Comparison of ENCODE assay signal across 8 mouse cellular contexts in the genomic region with DNA sequence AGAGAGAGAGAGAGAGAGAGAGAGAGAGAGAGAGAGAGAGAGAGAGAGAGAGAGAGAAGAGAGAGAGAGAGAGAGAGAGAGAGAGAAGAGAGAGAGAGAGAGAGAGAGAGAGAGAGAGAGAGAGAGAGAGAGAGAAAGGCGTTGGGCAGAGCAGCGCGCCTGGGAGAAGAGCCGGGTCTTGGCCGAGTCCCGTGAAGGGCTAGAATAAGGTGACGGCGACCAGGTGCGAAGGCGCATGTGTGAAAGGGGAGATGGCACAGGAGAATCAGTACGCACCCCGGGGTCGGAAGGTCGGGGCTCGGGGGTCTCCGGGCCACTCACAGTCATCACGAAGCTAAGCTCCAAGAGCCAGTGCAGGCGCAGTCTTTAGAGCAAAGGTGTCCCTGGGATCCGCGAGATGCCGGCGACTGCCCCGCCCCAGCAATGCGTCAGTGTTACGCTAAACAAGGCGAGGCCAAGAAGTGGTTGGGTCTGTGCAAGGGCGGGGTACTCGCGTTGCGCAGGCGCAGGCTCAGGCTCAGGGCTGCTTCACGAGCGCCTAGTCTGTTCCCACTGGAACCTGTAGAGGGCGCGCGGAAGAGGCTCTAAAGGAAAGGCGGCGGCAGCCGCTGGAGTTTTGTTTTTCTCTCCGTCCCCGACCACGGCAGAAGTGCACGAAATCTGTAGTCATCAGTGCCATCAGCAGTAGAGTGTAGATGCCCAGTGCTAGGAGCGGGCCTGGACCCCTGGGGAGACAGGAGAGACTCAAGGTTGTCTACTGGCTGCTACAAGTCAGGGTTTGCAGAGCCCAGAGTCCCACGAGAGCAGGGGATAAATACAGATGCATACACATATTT. TPM values are rescaled to one million over a fixed set of nuclear protein-coding genes. Genes with fewer than 3 reads are reported as not detected.
DNase-seq lines count a peak whose midpoint lies in the region; ATAC-seq and TF ChIP-seq lines count a peak whose summit lies in the region.

No protein-coding gene starts in this region.

- H3K4me1 ChIP-seq in ES-E14 (ENCODE audit: control insufficient read depth in 2 of 2, insufficient read depth in 2 of 2, low read length in 2 of 2, poor library complexity in 1 of 2): peaks cover 3 to 6% of the 10 kb centered on the region in 2 experiments; a peak in 3 of 4 replicates
- H3K4me1 ChIP-seq in forebrain, embryonic 16.5 days (replicated peaks; ENCODE audit: control insufficient read depth, insufficient read depth, low read length): peaks cover 44% of the 10 kb centered on the region
- H3K4me1 ChIP-seq in lung, embryonic 15.5 days: peaks cover 37% of the 10 kb centered on the region

- H3K27ac ChIP-seq in ES-E14 (ENCODE audit: insufficient read depth, low read depth, low read length, poor library complexity, severe bottlenecking): no peak overlapping the region
- peak overlapping the region; percentile 90 for H3K27ac ChIP-seq in forebrain, embryonic 16.5 days (ENCODE audit: low read length)
- peak overlapping the region; percentile 88 for H3K27ac ChIP-seq in lung, embryonic 15.5 days

- H3K4me3 ChIP-seq in ES-E14 (ENCODE audit: insufficient read depth in 1 of 2, low read depth in 1 of 2, low read length in 2 of 2, poor library complexity in 1 of 2, severe bottlenecking in 1 of 2): peak overlapping the region; percentile 78 to 83
- peak overlapping the region; percentile 75 for H3K4me3 ChIP-seq in forebrain, embryonic 16.5 days (replicated peaks; ENCODE audit: low read length)
- peak overlapping the region; percentile 61 for H3K4me3 ChIP-seq in lung, embryonic 15.5 days

- ATAC-seq in forebrain, embryonic 16.5 days: peak; percentile 98
- ATAC-seq in lung, embryonic 15.5 days (ENCODE audit: borderline replicate concordance, extremely low read depth, low FRiP score, low TSS enrichment): peak; percentile 98

- DNase-seq in ES-E14 (ENCODE audit: low read depth, low spot score): peak; percentile 98
- peak; percentile 98 for DNase-seq in cerebellum, adult 11-12 months
- peak; percentile 99 for DNase-seq in heart, postnatal 4 days
- peak; percentile 97 to 99 for DNase-seq in layer of hippocampus, adult 8-10 months (ENCODE audit: low spot score in 2 of 2)
- peak; percentile 97 for DNase-seq in ovary, adult 18-20 months (ENCODE audit: low spot score)
- peak; percentile 99 for DNase-seq in thymus, postnatal 0 days (ENCODE audit: low spot score)

- peak overlapping the region; percentile 95 for H3K4me2 ChIP-seq in forebrain, embryonic 16.5 days (ENCODE audit: low read length)
- peak overlapping the region; percentile 81 for H3K4me2 ChIP-seq in lung, embryonic 15.5 days

- peak overlapping the region; percentile 82 for H3K9ac ChIP-seq in ES-E14 (ENCODE audit: insufficient read depth, low read depth, low read length, poor library complexity, severe bottlenecking)
- peak overlapping the region; percentile 74 for H3K9ac ChIP-seq in forebrain, embryonic 16.5 days (replicated peaks; ENCODE audit: low read depth, low read length)
- H3K9ac ChIP-seq in lung, embryonic 15.5 days: peak overlapping the region; percentile 64

- H3K36me3 ChIP-seq in ES-E14 (ENCODE audit: control insufficient read depth, insufficient read depth, low read length, poor library complexity, severe bottlenecking): peaks cover 20% of the 10 kb centered on the region
- H3K36me3 ChIP-seq in forebrain, embryonic 16.5 days (ENCODE audit: control insufficient read depth, insufficient read depth): peaks cover 18% of the 10 kb centered on the region
- H3K36me3 ChIP-seq in lung, embryonic 15.5 days: peaks cover 25% of the 10 kb centered on the region

- WGBS in forebrain, embryonic 16.5 days: 0% methylated on average over 45 of the region's 45 CpGs
- WGBS in lung, embryonic 15.5 days: under 1% methylated on average over 45 of the region's 45 CpGs

- in situ Hi-C loops in ES-E14 (cut with MboI; ENCODE audit: low sequenced_read_pairs in 2 of 2, unreplicated experiment in 2 of 2): no loop called here

- H3K9me3 ChIP-seq in ES-E14 (ENCODE audit: control insufficient read depth, insufficient read depth, low read depth, low read length): no peaks in the 10 kb centered on the region
- H3K9me3 ChIP-seq in forebrain, embryonic 16.5 days (ENCODE audit: control insufficient read depth, low read length): no peaks in the 10 kb centered on the region
- no peaks in the 10 kb centered on the region for H3K9me3 ChIP-seq in lung, embryonic 15.5 days

- H3K27me3 ChIP-seq in forebrain, embryonic 16.5 days (replicated peaks; ENCODE audit: control insufficient read depth, insufficient read depth, low read length): no peaks in the 10 kb centered on the region
- H3K27me3 ChIP-seq in lung, embryonic 15.5 days: no peaks in the 10 kb centered on the region

TF ChIP-seq in ES-E14, 5 proteins besides CTCF, POLR2A, EP300 and RAD21:
- TF ChIP-seq HCFC1 (IDR thresholded peaks at IDR 0.05; ENCODE audit: borderline replicate concordance, insufficient read depth, low read length): no peak
- no peak for TF ChIP-seq ZC3H11A (IDR thresholded peaks at IDR 0.05; ENCODE audit: borderline replicate concordance, low read depth, low read length)
- TF ChIP-seq MAFK (IDR thresholded peaks at IDR 0.05; ENCODE audit: insufficient read depth, low read depth, low read length): no peak
- TF ChIP-seq CHD2 (IDR thresholded peaks at IDR 0.05; ENCODE audit: low read depth, low read length): no peak
- TF ChIP-seq ZNF384 (IDR thresholded peaks at IDR 0.05; ENCODE audit: low read depth, low read length): no peak

RNA-seq across cellular contexts. Expression of a gene that starts 0.8 kb away (rescaled TPM):
- total RNA-seq in ES-E14 (2012; rRNA removed): 52.0 and 54.1 TPM in 2 replicates
- polyA plus RNA-seq in forebrain, embryonic 16.5 days (2015; fragmentation: Nextera tagmentation; extraction: Ambion mirVana): 47.7 and 56.3 TPM in 2 replicates
- 10 to 100 TPM; 22.9 to 24.9 TPM for total RNA-seq in heart, postnatal 4 days (2021)
- 10 to 100 TPM; 35.5 to 47.2 (median 40.6) TPM for total RNA-seq in layer of hippocampus, adult 8-10 months (2022)
- 36.8 and 42.2 TPM in 2 replicates for polyA plus RNA-seq in lung, embryonic 15.5 days (2015; fragmentation: Nextera tagmentation; extraction: Ambion mirVana)
- polyA plus RNA-seq in thymus, postnatal 0 days (2015; fragmentation: Nextera tagmentation; extraction: Ambion mirVana): 31.0 and 32.3 TPM in 2 replicates

RNA-seq across cellular contexts. Expression of a gene that starts 2.9 kb away (rescaled TPM):
- 11.4 and 14.3 TPM in 2 replicates for total RNA-seq in ES-E14 (2012; rRNA removed)
- 22.5 and 23.8 TPM in 2 replicates for polyA plus RNA-seq in forebrain, embryonic 16.5 days (2015; fragmentation: Nextera tagmentation; extraction: Ambion mirVana)
- total RNA-seq in heart, postnatal 4 days (2021): 10 to 100 TPM; 40.9 to 42.1 TPM
- 10 to 100 TPM; 37.7 to 55.7 (median 49.0) TPM for total RNA-seq in layer of hippocampus, adult 8-10 months (2022)
- 19.6 and 21.2 TPM in 2 replicates for polyA plus RNA-seq in lung, embryonic 15.5 days (2015; fragmentation: Nextera tagmentation; extraction: Ambion mirVana)
- 8.4 and 12.7 TPM in 2 replicates for polyA plus RNA-seq in thymus, postnatal 0 days (2015; fragmentation: Nextera tagmentation; extraction: Ambion mirVana)

RNA-seq across cellular contexts. Expression of a gene that starts 15.8 kb away (rescaled TPM):
- total RNA-seq in ES-E14 (2012; rRNA removed): 16.4 and 27.6 TPM in 2 replicates
- polyA plus RNA-seq in forebrain, embryonic 16.5 days (2015; fragmentation: Nextera tagmentation; extraction: Ambion mirVana): 8.7 and 17.2 TPM in 2 replicates
- total RNA-seq in heart, postnatal 4 days (2021): 1 to 10 TPM; 8.5 to 9.5 TPM
- 10 to 100 TPM; 12.7 to 19.0 (median 14.2) TPM for total RNA-seq in layer of hippocampus, adult 8-10 months (2022)
- polyA plus RNA-seq in lung, embryonic 15.5 days (2015; fragmentation: Nextera tagmentation; extraction: Ambion mirVana): 6.6 and 10.2 TPM in 2 replicates
- polyA plus RNA-seq in thymus, postnatal 0 days (2015; fragmentation: Nextera tagmentation; extraction: Ambion mirVana): 5.0 and 10.5 TPM in 2 replicates

RNA-seq across cellular contexts. Expression of a gene that starts 31.2 kb away (rescaled TPM):
- 14.6 and 19.8 TPM in 2 replicates for total RNA-seq in ES-E14 (2012; rRNA removed)
- 19.9 and 24.0 TPM in 2 replicates for polyA plus RNA-seq in forebrain, embryonic 16.5 days (2015; fragmentation: Nextera tagmentation; extraction: Ambion mirVana)
- 10 to 100 TPM; 65.0 to 65.6 TPM for total RNA-seq in heart, postnatal 4 days (2021)
- total RNA-seq in layer of hippocampus, adult 8-10 months (2022): 100 to 1,000 TPM; 161 to 192 (median 173) TPM
- polyA plus RNA-seq in lung, embryonic 15.5 days (2015; fragmentation: Nextera tagmentation; extraction: Ambion mirVana): 18.4 and 22.3 TPM in 2 replicates
- polyA plus RNA-seq in thymus, postnatal 0 days (2015; fragmentation: Nextera tagmentation; extraction: Ambion mirVana): 7.1 and 10.3 TPM in 2 replicates

RNA-seq across cellular contexts. Expression of a gene that starts 45.8 kb away (rescaled TPM):
- total RNA-seq in ES-E14 (2012; rRNA removed): 91.0 and 103 TPM in 2 replicates
- polyA plus RNA-seq in forebrain, embryonic 16.5 days (2015; fragmentation: Nextera tagmentation; extraction: Ambion mirVana): 72.9 and 90.4 TPM in 2 replicates
- total RNA-seq in heart, postnatal 4 days (2021): 100 to 1,000 TPM; 132 to 141 TPM
- total RNA-seq in layer of hippocampus, adult 8-10 months (2022): 1 to 10 TPM in 3 of 4 experiments, under 1 TPM in 1; 0.51 to 1.9 (median 1.5) TPM
- 170 and 177 TPM in 2 replicates for polyA plus RNA-seq in lung, embryonic 15.5 days (2015; fragmentation: Nextera tagmentation; extraction: Ambion mirVana)
- polyA plus RNA-seq in thymus, postnatal 0 days (2015; fragmentation: Nextera tagmentation; extraction: Ambion mirVana): 103 and 113 TPM in 2 replicates
